Mouse (Mus musculus) thymus, postnatal 14 days (tissue): ENCODE measurements around the gene Nostrin.

ENCODE experiments used
- DNase-seq: peaks from one replicate; pipeline ENCODE4 v3.0.0; 2021

Gene Nostrin

GRCm38 (mm10) chr2:69205185-69205584, 69.6 kb downstream of the Nostrin start:
- no peak for DNase-seq

GRCm38 (mm10) chr2:69205791-69206351, 70.3 kb downstream of the Nostrin start, which contains the start of gene Spc25:
TSS of gene Spc25 (minus strand) at chr2:69206194.
- DNase-seq: peak; percentile 91

GRCm38 (mm10) chr2:69206523-69206922, 70.9 kb downstream of the Nostrin start:
- DNase-seq: no peak

GRCm38 (mm10) chr2:69209684-69210083, 74.1 kb downstream of the Nostrin start:
- no peak for DNase-seq

GRCm38 (mm10) chr2:69210773-69211172, 75.2 kb downstream of the Nostrin start, which contains the start of gene G6pc2:
TSS of gene G6pc2 (plus strand) at chr2:69211073.
- no peak for DNase-seq

- no peak for DNase-seq
Measured at GRCm38 (mm10) chr2:69212652-69213051, 77.1 kb downstream of the Nostrin start.

GRCm38 (mm10) chr2:69215242-69215641, 79.6 kb downstream of the Nostrin start:
- DNase-seq: no peak

GRCm38 (mm10) chr2:69221868-69222416, 86.3 kb downstream of the Nostrin start:
- no peak for DNase-seq

GRCm38 (mm10) chr2:69222815-69223214, 87.2 kb downstream of the Nostrin start:
- no peak for DNase-seq

- no peak for DNase-seq
Measured at GRCm38 (mm10) chr2:69224724-69225123, 89.1 kb downstream of the Nostrin start.

GRCm38 (mm10) chr2:69226876-69227275, 91.3 kb downstream of the Nostrin start:
- no peak for DNase-seq

- DNase-seq: no peak
Measured at GRCm38 (mm10) chr2:69228635-69229034, 93.0 kb downstream of the Nostrin start.

- DNase-seq: no peak
Measured at GRCm38 (mm10) chr2:69230137-69230536, 94.5 kb downstream of the Nostrin start.

- DNase-seq: no peak
Measured at GRCm38 (mm10) chr2:69232101-69232500, 96.5 kb downstream of the Nostrin start.

- DNase-seq: no peak
Measured at GRCm38 (mm10) chr2:69234976-69235678, 99.5 kb downstream of the Nostrin start.
